Mouse (Mus musculus): Measurements from ENCODE around the gene Nlgn3.

Gene Nlgn3

DNA sequence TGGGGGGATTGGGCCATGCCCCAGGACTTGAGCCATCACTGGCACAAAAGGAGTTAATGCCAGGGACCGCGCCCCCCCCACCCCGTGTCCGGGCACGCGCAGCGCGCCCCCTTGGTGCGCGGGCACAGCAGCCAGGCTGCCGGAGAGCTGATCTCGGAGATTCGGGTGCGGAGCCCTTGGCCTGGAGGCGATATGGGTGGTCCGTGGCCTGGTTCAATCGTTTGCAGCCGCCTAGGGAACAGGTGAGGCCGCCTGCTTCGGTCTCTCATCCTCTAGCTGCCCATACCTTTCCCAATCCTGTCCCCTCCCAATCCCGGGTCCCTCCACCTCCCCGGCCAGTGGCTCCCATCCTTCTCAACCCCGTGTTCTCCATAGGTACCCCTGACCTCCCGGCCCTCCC lies at the start of gene Nlgn3:
TSS of gene Nlgn3 (plus strand) at position 114 of the 400 bp plus-strand sequence.
- peak; percentile 10 for DNase-seq (ENCODE audit: low spot score)

DNA sequence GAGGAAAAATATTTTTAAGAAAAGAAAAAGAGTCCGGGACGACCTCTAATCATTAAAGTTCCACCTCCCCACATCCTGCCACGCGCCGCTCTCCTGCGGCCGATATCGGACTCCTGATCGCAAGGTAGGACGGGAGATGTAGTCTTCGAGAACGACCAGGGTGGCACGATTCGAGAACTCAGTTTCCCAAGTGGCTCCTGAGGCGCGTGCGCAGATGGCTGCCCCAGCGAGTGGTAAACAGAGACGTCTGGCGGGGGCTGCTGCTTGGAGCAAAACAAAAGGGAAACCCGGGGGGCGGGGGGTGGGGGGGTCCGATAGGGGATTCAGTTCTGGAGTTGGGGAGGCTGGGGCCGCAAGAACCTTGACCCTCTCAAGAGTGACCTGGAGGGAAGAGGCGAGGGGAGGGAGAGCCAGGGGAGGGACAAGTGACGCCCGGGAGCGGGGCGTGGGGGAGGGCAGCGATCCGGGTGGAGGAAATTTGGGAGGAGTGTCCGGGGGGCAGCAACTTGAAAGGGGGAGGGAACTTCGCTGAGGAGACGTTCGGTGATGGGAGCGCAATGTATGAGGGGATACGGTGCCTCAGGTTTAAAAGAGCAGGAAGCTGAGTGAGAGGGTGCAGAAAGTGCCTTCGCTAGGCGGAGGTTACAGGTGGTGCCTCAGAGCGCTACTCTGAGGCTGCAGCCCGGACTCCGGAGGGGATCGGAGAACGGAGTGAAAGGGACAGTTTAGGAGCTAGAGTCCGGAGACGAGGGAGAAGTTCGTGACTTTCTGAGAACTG lies 44.8 kb upstream of the Nlgn3 start, which contains the start of gene Foxo4:
TSS of gene Foxo4 (plus strand) at position 577 of the 778 bp plus-strand sequence.
- DNase-seq (ENCODE audit: low spot score), result peak; percentile 90

DNA sequence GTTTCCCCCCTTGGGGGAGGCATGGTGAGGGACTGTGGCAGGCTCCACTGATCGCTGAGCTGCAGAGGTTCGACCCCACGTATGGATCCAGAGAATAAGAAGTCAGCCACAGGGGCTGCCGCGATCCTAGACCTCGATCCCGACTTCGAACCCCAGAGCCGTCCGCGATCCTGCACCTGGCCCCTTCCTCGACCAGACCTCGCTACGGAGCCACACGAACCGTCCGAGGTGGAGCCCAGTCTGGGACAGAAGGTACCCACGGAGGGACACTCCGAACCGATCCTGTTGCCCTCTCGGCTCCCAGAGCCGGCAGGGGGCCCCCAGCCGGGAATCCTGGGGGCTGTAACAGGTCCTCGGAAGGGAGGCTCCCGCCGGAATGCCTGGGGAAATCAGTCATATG lies 44.2 kb upstream of the Nlgn3 start:
- DNase-seq (ENCODE audit: low spot score), result no peak

DNA sequence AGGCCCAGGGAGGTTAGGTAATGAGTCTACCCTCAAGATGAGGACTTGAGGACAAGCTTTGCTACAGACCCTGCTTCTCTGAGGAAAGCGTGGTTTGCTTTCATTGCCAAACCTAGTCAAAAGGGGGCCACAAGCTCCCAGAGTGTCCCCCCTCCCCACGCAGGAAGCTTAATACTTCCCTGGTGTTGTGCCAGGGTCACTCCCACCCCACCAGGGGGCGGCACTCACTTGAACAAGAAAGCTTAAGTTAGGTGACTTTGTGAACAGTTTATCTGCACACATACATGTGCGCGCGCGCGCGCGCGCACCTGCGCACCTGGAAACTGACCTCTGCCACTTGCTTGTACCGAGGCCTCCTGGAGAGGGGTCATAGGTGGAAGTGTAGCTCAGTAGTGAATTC lies 42.4 kb upstream of the Nlgn3 start:
- peak; percentile 8 for DNase-seq (ENCODE audit: low spot score)

DNA sequence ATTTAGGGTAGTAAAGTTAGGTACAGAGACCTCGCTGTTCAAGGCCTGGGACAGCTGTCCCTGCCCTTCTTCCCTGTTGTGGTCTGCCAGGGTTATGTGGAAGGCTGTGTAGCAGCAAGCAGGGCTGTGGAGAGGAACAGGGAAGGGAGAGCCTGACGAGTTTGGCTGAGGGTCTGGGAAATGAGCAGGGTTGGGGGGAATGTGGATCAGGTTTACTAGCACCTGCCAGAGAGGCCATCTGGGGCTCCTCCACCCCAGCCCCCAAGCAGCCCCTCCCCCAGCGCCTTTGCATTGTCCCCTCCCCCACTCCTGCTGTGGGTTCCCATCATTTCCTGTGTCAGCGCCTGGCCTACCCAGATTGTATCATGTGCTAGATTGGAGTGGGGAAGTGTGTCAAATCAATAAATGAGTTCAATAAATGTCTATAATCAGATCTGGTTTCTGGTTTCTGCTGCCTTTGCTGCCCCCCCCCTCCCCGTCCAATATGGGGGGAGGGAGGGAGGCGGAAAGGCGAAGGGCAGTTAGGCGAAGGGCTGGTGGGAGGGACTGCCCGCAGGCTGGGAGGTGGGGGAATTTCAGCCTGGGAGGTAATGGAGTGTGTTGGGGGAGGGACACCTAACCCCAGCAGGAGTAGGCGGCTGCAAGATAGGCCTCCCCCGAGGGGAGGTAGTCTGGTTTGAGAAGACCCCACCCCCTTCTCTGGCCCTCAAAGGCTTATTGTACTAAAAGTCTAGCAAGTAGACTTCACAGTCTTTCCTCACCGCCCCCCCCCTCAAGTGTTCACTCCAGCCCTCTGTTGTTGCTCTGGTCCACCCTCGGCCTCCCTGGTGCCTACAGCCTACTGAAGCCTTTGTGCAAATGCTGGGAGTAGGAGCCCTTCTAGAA lies 38.3 kb upstream of the Nlgn3 start:
- no peak for DNase-seq (ENCODE audit: low spot score)

DNA sequence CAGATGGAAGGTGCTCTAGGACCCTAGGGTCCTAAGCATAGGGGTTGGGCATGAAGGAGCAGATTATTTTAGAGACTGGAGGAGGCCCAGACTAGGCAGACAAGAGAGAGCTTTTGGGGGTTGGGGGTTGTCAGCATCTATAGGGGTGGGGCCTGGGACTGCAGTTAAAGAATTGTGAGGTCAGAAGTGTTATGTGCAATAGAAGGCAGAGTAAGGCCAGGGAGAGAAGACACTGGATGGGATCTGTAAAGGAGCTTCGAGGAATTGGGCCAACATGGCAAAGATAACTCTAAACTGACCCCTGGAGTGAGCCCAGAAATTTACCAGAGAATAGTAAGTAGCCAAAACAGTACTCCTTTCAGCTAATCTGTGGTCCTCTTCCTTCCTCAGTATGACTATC lies 35.1 kb upstream of the Nlgn3 start, which contains the start of gene Gm614:
TSS of gene Gm614 (minus strand) at position 101 of the 400 bp plus-strand sequence.
- no peak for DNase-seq (ENCODE audit: low spot score)

DNA sequence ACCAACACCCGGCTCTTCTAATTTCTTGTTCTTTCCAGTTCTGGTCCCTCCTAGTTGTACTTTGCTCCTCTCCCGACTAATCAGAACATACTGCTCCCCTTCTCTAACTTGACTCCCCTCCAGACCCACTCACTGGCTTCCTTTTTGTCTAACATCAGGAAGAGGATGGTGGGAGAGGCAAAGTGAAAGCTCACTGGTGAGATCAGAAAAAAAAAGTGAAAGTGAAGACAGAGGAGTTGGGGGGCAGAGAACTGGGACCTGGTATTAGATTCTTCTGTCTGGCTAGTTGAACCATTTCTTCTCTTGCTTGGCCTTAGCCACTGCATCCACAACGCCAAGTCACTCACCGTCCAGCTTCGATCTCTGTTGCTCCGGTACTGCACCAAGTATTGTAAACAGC lies 32.3 kb upstream of the Nlgn3 start:
- no peak for DNase-seq (ENCODE audit: low spot score)

DNA sequence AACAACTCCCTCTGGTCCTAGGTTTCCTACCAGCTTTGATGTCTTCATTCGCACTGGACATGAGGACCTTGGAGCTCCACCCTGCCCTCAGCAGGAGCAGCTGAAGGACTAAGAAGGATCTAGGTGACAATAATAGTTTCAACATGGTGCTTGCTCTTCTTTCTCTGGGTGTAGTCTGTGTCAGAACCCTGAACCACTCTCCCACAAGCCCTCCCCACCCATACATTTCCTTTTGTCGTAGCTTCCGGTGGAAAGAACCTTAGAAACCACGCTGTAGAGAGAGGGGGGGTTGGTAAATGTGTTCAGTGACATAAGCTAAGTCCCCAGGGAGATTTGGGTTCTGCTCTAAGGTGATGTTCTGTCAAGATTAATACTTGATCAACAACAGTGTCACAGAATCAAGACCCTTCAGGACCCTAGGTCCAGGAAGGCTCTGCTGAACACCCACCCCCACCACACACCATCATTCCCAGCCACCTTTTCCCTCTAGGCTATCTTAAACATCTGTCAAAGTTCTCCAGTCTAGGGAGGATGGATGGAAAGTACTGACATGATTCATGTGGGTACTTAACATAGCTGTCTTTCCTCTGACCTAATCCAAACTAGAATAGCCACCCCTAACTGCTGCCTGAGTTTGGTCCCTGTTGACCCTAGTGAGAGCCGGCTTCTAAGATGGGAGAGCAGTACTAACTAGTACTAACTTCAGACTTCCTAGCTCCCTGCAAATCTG lies 30.8 kb upstream of the Nlgn3 start, which contains the start of gene Il2rg:
TSS of gene Il2rg (minus strand) at position 231 of the 730 bp plus-strand sequence.
- no peak for DNase-seq (ENCODE audit: low spot score)

DNA sequence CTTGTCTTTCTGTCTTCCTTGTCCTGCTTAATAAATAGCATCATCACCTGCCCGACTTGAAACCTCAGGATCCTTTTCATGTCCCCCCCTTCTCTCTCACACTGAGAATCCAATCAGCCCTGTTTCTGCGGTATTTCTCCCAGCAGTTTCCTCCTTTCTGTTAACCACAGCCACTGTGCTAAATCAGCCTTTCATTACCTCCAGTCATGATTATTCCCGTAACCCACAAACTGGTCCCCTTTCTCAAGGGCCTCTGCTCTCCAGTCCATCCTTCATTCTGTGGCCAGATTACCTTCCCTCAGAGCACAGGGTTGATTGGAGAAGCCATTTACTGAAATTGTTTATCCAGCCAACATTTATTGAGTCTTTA lies 30.2 kb upstream of the Nlgn3 start, which contains the start of gene Gm20489:
TSS of gene Gm20489 (minus strand) at position 269 of the 370 bp plus-strand sequence.
- DNase-seq (ENCODE audit: low spot score), result no peak

DNA sequence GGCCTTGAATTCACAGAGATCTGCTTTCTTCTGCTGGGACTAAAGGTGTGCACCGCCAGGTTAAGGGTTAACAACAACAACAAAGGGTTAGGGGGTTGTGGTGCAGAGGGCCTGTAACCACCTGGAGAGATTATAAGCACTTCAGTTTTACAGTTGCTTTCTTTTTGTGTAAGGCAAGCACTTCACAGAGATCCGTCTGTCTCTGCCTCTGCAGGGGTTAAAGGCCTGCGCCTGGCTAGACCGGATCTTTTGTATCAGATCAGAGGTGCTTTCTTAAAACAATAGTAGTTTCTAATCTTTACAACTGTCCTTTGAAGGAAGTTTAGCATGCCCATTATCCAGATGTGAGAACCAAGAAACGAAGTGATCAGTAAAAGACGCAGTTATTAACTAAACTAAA lies 25.6 kb upstream of the Nlgn3 start:
- DNase-seq (ENCODE audit: low spot score), result no peak

DNA sequence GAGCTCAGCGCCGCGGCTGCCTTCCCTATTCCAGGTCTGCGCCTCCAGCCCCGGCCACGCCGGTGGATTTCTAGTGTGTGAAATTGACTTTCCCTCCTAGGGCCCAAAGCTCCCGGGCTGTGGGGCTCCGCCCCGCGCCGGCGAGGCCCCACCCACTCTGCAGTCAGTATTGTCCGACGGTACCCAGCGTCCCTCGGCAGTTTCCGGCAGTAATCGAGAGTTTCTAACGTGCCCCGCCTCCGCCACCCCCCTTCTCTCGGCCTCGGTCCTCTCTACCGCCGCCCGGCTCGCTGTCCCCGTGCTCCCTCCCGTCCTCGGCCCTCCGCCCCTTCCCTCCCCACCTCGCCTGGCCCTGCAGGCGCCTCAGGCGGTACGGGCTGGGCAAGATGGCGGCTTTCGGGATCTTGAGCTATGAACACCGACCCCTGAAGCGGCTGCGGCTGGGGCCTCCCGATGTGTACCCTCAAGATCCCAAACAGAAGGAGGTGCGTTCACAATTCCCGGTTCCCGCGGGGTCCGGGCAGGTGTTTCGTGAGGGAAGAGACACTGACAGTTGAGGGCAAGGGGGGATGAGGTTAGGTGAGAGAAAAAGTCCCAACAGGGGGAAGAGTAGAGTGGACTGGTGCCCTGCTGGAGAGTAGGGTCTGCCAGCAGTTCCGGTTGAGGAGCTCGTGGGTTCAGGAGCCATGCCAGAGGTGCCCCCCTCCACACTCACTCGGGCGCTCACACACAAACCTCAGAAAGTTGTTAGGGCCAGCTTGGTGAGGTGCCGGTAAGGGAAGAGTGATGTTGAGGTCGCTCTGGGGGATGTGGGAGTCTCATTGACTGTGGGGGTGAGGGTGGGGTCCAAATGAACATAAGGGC lies 24.9 kb upstream of the Nlgn3 start, which contains the start of gene Med12:
TSS of gene Med12 (plus strand) at position 156 of the 864 bp plus-strand sequence.
- DNase-seq (ENCODE audit: low spot score), result peak; percentile 89

DNA sequence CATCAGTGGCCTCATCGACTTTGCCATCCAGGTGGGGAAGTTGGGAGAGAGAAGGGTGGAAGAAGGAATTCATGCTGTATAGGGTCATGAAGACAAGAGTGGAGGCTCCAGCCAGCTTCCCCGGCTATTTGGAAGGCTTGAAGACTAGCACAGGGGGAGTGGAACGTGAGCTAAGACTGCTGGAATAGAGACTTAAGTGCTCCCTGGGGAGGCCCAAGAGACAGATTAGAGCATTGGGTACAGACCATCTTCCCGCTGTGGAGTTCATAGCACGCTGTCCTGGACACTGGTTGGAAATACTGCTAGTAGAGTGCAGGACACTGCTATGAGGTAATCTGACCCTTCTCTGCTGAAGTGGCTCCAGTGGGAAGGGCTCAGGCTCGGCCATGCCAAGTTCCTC lies 16.2 kb upstream of the Nlgn3 start:
- peak; percentile 13 for DNase-seq (ENCODE audit: low spot score)

DNA sequence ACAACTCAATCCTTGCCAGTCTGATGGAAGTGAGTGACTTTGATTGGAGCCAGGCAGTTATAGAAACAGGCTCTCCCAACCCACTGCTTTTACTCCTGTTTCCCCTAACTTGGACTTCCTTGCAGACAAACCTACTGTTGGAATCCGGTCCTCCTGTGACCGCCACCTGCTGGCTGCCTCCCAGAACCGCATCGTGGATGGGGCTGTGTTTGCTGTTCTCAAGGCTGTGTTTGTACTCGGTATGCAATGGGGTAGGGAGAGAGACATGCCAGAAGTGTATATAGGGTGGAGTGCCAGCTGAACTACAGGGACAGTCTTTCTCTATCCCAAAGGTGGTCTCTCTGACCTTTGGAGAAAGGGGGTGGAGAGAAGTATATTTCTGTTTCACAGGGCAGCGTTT lies 13.4 kb upstream of the Nlgn3 start:
- no peak for DNase-seq (ENCODE audit: low spot score)

DNA sequence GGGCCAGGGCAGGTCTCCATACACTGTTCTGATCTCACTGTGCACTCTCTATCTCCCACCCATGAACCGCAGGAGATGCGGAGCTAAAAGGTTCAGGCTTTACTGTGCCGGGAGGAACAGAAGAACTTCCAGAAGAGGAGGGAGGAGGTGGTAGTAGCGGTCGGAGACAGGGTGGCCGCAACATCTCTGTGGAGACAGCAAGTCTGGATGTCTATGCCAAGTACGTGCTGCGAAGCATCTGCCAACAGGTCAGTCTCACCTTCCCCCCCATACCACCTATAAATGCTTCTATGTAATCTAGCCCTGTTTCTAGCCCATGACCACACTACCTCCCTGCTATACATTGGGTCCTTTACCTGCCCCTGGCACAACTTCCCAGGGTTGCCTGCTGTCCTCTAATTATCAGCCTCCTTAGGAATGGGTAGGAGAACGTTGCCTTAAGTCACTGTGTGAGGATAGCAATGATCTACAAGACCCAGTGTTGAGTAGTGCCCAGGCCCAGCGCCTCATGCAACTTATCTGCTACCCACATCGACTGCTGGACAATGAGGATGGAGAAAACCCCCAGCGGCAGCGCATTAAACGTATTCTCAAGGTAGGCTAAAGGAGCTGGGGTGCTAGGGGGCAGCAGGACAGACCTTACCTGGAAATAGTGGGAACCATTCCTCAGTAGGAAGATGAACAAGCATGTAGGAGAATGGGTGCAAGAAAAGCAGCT lies 12.9 kb upstream of the Nlgn3 start:
- no peak for DNase-seq (ENCODE audit: low spot score)

DNA sequence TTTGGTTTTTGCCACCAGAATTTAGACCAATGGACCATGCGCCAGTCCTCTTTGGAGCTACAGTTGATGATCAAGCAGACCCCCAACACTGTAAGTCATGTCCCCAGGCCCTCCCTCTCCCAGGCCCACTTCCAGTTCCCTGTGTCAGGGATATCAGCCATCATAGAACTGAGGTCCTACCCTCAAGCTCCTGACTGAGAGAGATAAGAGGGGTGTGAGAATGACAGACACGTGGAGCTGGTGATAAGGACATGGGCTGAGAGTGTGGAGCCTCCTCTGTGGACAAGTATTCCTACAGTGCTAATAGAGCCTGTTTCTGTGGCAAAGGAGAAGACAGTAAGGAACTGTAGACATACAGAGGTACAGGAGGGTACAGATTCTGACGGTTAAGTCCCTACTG lies 11.4 kb upstream of the Nlgn3 start:
- DNase-seq (ENCODE audit: low spot score), result no peak

DNA sequence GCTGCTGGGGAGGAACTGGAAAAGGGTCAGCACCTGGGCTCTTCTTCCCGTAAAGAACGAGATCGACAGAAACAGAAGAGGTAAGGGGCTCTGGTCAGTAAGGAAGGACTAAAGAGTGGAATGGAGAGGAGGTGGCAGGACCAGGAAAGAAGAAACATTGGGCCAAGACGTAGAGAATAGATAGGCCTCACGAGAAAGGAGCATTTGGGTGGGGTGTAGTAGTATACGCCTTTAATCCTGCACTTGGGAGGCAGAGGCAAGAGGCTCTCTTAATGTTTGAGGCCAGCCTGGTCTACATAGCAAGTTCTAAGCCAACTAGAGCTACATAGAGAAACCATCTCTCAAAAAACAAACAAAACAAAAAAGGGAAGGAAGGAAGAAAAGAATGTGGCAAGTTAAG lies 10.5 kb upstream of the Nlgn3 start:
- no peak for DNase-seq (ENCODE audit: low spot score)

DNA sequence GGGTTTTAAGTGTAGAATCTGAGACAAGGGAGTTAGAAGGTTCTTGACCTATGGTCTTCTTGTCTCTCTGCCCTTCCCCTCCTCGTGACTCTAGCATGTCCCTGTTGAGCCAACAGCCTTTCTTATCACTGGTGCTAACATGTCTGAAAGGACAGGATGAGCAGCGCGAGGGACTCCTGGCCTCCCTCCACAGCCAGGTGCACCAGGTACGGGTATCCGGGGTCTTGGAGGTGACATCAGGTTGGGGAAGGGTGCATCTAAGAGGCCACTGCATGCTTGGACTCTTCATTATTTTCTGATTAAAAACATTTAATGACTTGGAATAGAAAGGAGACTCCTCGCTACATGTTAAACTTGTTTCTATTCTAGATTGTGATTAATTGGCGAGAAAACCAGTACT lies 9.9 kb upstream of the Nlgn3 start:
- DNase-seq (ENCODE audit: low spot score), result no peak

DNA sequence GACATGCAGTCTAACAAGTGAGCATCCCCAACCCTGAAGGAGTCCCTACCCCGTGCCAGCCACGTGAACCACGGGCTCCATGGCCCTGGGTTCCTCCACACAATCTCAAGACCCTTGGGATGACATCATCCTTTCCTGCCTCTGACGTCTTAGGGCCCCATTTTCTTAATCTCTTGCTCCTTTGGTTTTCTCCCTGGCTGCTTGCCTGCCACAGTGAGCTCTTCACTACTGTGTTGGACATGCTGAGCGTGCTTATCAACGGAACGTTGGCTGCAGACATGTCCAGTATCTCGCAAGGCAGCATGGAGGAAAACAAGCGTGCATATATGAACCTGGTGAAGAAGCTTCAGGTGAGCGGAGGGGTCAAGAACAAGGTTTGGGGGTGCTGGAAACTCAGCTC lies 8.9 kb upstream of the Nlgn3 start:
- DNase-seq (ENCODE audit: low spot score), result no peak

DNA sequence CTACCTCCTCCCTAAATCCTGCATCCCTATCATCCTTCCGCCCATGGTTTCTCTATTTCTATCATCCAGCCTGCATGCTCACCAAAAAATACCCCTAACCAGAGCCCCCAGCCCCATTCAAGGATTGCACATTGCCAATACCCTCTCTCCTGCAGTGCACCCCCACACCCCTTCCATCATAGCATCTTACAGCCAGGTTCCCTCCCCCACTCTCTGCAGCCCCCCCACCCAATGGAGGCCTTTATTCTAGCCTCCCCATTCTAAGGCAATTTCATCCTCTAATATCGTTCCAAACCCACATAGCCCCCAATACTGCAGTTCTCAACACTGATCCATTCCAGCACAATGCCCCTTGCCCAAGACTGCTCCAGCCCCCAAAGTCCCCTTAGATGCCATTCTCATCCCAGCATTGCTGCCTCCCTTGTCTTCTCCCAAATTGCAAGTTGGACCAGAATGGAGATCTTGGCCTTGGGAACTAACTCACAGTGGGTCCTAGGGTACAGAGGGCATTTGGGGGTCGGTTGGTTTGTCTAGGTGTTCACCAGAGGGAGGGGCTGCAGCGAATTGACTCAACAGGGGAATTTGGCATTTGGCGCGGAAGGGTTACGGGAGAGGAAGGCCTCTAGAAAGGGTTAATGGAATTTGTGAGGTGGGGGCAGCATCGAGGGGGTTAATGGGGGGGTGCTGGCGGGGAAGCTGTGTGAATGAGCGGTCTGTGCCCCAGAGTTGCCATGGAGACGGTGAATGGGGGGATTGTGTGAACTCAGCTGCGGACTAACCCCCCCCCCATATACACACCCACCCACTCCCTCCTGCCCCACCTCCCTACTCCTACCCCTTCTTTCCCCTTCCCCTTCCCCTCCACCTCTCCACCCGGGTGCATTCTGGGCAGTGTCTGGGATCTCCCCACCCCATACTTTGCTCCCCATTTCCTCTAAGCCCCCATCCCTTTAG lies 782 bp downstream of the Nlgn3 start:
- DNase-seq (ENCODE audit: low spot score), result no peak

Data from testis, postnatal 14 days (tissue).